Mouse (Mus musculus) urinary bladder, postnatal 14 days (tissue): ENCODE data around the gene Isca2.
A peak's percentile ranks its signal among the peaks of the same experiment; 100 is the strongest.

Source experiments
- DNase-seq: peaks from one replicate; pipeline ENCODE4 v3.0.0; 2021; ENCODE audit warnings: low spot score

Isca2 gene

DNA sequence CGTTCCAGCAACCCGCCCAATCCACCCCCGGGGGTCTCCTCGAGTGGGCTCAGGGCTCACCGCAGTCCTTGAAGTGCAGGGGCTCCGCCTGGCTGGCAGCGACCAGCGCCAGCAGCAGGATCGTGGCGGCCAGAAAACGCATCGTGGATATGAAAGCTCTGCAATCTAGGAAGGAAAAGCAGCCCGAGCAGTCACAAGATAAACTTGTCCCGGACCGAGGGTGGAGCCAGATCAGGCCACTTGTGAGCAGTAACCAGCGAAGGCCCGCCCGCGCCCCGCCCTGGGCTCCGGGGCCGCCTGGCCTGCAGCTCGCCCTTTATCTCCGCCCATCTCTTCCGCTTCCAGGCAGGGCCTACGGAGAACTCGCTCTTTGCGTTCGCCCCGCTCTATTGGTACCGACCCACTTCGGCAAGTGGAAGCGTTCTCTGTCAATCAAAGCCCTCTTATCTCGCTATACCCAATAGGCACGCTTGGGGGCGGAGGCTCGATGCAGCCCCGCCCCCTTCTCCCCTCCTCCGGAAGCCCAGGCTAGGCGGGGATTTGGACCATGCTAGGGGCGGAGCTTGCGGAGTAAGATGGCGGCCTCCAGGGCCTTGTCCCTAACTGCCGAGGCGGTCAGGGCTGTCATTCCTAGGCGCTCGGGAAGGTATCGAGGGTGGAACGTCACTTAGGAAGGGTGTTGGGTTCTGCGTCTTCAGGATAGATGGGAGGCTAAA, at the start of gene Isca2, which contains the start of gene Npc2:
Gene Isca2, plus strand, starts transcription at position 526 of the 716 bp plus-strand sequence.
Gene Npc2, minus strand, starts transcription at position 427 of the 716 bp plus-strand sequence.
- DNase-seq = peak; percentile 98

DNA sequence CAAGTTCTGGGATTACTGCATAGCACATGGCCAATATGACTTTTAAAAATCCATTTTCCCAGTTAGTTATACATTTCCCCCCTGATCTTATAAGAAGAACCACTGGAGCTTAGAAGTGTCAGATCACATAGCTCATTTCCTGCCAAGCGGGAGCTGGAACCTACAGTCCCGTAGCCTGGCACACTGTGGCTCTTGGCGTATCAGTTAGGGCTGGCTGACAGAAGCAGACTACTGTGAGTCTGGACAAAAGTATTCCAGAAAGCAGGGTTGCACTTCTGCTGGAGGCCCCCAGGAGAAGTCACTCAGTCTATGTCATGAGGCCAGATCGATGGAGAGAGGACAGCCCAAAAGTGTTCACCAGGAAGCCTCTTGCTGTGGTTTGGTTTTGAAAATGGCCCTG, 46.7 kb upstream of the Isca2 start:
- DNase-seq = no peak

DNA sequence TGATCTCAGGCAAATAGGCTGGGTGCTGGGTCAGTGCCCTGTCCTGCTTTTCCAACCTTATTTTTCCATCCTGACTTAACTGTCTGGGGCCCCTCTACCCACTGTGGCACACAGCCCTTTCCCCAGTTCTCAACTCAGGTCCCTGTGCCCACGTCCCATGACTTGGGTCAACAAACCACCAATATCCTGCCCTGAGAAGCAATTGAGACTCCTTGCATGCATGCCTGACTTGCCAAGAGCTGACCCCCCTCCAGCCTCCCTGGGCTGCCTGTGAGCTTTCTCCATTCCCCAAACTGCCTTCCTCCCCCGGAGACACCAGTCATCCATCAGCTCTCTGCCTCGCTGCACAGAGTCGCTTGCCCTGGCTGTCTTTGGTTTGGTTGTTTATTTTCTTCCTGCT, 46.1 kb upstream of the Isca2 start:
- no peak for DNase-seq

DNA sequence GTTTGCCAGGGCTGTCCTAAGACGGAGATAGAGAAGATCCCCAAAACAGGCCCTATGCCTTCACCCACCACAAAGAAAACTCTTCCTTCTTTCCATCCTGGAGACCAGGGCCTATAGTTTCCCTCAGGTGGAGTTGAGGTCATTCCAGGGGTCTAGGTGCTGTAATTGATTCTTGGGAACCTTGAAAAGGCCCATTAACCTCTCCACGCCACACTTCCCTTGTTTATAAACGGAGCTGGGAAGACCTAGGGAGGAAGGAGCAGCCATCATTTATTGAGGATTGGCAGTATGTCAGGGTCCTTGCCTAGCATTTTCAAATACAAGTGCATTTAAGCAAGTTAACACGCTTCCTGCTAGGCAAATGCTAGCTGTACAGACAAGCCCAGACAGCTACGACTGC, 45.6 kb upstream of the Isca2 start:
- no peak for DNase-seq

DNA sequence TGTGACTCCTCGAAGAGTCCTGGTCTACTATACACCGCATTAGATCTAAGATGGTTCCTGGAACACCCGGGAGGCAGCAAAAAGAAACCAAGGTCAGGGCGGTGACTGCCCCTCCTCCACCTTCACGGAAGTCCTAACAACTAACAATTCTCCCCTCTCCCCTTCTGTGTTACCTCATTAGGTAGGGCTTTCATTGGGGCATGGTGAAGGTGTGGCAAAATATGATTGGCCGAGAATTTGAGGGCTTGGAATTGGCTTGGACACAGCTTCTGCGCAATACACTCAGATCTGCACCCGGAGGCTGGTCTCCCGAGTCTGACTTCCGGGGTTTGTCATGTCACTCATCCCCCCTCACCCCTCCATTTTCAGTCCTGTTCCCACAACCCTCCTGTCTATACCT, 44.6 kb upstream of the Isca2 start:
- DNase-seq = no peak

DNA sequence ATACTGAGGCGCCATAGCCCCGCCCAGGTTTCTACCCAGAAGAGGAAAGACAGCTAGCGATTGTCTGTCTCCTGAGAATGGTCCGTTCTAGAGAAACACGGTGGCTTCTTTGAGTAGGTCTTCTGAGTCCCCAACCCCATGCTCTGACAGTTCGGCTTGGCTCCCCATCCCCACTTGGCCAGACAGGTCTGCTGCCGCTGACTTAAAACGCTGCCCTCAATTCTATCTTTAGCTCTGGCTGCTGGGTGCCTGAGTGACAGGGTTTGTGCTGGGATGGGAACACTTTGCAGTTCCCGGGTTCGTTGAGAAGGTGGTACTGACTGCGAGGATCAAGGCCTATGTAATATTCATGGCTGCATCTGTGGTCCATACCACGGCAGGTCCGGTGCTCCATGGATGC, 39.7 kb upstream of the Isca2 start:
- no peak for DNase-seq

DNA sequence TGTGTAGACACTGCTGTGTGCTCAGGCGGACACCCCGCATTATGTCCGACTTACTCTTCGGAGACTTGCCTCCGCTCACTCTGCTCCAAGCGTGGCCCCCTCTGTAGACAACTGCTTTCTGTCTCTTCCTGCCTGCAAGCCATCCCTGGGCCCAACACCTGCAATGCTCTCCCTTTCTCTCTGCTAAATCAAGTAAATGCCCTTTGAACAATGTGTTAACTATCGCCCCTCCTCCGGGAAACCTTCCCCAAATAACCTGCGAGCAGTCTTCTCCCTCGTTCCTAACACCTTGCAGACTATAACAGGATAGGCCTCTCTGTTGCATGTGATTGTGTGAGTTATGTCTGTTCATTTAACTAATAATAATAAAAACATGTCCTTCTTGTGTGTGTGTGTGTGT, 29.6 kb upstream of the Isca2 start:
- DNase-seq = no peak

DNA sequence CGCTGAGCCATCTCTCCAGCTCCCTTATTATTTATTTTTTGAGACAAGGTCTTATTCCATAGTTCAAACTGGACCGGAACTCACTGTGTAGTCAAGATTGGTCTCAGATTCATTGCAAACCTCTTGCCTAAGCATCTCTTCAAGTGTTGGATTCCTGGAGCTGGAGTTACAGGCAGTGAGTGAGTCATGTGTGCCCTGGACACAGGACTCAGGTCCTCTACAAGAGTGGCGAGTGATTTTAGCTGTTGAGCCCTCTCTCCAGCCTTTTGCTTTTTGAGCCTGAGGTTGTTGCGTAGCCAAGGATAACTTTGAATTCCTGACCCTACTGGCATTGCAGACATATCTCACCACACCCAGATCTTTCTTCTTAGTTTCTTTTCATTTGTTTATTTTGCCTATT, 27.4 kb upstream of the Isca2 start:
- DNase-seq = no peak

DNA sequence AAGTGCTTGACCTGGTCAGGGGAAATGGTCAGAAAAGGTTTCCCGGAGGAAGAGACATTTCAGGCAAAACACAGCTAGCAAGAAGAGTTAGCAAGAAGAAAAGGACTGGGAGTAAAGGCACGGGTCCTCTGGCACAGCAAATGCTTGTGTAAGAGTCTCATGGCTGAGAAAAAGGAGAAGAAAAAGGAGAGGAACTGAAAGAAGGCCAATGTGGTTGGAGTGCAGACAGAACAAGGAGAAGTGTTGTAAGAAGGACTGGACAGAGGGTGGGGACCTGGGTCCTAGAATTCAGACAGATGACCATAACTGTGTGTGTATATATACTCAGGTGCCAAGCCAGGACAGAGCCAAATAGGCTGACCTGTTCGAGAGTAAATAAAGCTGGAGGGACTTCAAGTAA, 24.9 kb upstream of the Isca2 start:
- no peak for DNase-seq

DNA sequence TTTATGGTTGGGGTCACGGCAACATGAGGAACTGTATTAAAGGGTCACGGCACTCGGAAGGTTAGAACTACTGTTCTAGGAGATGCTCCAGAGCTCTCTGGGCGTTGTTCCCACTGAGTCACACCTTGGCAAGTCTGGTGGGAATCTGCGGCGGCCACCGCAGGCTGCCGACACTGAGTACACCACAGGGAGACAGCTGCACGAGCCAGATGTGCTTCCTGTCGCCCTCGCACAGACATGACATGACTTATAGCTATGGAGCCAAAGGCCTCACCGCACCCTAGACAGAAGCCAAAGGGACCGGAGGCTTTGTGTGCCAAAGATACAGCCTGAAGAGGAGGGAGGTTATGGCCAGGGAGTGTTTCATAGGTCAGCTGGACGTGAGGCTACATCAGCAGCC, 22.4 kb upstream of the Isca2 start:
- DNase-seq = peak; percentile 64

DNA sequence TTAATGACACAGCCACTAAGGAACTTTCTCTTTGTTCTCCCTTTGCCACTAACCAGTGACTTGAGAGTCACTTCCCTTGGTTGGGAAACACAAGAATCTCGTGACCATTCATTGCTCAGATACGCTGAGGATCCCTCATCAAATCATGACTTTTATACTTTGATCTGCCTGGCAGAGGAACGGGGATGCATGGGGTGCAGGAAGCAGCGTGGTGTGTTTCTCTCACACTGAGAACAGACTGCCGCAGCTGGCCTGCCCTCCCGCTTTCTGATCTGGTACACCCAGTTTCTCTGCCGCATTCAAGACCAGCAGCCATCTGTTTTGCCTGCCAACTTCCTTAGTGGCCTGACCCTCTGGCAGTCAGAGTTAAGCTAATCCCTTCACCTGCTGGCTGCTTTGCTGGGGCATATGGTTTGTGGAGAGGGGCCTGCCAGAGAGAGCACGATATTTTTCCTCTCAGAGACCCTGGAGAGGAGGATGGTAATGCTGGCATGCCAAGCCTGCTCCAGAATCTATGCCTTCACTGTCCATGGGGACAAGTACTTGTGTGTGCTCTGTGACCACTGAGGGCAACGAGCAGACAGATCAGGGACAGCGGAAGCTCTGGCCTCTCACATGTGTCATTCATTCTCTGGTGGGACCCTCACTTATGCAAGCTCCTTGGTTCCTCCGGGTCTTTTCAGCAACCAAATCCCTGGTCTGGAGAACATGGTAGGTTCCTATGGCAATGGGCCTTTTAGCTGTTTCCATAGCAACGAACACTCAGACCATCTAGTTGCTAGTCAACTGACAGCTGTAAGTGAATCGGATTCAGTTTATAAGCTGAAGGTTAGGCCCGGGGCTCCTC, 20.7 kb upstream of the Isca2 start:
- DNase-seq = no peak

DNA sequence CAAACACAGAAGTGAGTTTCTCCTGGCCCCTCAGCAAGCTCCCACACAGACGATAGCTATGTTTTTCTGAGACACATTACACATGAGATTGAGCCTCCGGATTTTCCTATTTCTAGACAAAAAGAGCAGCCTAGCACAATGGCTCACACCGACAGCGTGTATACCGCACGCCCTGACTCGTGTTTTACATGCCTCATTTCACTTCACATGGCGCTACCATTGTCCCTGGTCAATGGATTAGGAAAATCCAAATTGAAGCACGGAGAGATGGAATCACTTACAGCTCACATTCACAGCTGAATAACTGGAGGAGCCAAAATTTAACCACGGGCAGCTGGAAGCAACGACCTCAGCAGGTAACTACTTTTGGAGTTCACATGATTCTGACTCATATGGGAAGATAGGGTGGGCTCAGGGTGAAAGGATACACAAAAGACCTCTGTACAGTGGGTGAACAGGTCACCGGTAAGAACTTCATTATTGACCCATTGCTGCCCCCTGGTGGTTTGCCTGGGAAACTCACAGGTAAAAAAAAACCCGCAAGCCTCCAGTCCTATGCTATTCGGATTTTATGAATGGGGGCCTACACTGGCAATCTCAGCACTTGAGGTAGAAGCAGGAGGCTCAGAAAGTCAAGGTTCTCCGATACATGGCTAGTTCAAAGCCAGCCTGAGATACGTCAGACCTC, 17.9 kb upstream of the Isca2 start:
- peak; percentile 66 for DNase-seq

DNA sequence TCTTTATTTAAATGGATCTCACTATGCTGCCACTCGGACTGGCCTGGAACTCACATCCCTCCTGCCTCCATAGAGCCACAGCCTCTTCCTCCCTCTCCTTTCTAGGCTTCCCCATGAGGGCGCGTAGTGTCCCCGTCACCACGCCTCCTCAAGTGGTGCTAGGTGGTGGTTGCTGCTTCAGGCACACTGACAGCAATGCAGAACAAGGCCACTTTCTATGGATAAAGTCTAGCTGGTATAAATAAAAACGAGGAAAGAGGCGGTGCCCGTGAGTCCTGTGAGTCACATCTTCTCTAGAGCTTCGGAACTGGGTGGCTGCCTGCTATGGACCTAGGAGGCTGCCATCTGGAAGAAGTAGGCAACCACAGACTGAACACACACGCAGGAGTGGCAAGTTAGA, 17.0 kb upstream of the Isca2 start:
- no peak for DNase-seq

DNA sequence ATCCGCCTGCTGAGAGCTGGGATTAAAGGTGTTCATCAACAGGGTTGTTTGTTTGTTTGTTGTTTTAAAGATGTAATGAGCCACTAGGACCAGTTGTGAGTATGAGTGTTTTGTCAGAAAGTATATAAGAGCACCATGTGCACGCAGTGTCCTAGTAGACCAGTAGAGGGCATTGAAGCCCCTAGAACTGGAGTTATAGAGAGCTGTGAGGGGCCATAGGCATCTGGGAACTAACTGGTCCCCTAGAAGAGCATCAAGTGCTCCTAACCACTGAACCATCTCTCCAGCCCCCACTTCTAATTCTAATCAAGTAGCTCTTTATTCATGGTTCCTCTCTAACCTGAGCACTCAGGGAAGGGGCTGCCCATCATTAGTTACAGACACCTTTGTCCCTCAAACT, 14.0 kb upstream of the Isca2 start:
- DNase-seq = no peak

DNA sequence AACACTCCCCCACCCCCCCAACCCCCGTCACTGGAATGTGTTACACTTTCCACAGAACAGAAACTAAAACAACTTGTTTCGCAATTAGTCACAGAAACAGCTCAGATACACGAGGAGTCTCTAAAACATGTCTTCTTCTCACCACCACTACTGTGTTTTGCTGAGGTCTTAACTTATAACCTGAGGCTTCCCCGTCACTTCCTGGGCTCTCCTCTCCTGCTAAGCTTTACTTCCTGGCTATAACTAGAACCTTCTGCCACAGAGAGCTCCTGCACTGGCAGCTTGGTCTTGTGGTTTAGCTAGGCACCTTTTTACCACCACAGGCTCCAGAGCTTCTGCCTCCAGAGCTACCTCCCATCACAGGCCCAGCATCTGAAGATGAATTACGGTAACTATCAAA, 10.5 kb upstream of the Isca2 start:
- no peak for DNase-seq

DNA sequence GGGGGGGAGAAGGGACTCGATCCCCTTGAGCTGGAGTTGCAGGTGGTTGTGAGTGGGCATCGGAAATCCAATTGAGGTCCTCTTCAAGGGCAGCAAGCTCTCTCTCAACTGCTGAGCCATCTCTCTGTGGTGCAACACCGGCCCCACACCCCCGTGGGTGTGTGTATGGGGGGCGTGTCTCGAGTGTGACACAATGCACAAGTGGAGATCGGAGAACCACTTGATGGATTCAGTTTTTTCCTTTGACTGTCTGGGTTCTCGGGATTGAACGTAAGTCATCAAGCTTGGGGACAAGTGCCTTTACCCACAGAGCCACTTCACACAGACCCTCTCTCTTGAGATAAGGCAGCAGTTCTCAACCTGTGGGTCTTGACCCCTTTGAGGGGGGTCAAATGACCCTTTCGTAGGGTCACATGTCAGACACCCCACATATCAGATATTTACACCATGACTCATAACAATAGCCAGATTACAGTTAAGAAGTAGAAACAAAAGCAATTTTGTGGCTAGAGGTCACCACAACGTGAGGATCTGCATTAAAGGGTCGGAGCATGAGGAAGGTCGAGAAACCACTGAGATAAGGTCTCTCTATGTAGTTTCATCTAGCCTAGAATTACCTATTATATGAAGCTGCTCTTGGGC, 9.4 kb upstream of the Isca2 start:
- DNase-seq = no peak

DNA sequence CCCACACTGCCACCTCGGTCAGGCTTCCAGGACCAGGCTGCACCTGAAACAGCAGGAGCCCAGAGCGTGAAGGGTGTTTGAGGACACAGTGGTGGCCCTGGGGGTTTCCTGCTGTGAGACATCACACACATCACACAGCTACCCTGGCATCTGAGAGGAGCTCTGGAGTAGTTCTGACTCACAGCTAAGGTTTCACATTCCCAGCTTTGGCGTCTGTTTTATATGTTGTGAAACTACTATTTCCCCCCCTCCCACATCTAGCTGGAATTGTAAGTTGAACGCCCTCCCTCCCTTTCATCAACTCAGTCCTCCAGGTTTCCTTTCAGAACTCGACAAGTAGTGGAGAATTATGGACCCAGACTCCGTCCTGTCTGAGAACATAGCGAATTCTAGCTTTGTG, 8.3 kb upstream of the Isca2 start:
- no peak for DNase-seq

DNA sequence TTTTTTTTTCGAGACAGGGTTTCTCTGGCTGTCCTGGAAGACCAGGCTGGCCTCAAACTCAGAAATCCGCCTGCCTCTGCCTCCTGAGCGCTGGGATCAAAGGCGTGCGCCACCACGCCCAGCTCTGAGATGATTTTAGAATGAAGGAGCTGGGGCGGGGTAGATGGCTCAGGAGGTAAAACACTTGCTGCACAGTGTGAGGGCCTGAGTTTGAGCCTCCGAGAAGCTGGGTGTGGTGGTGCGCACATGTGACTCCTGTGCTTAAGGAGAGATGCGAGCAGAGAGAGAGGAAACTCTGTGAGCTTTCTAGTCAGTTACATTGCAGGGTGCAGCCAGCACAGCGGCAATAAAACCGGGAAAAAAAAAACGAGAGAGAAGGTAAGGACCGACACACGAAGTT, 7.5 kb upstream of the Isca2 start:
- no peak for DNase-seq

DNA sequence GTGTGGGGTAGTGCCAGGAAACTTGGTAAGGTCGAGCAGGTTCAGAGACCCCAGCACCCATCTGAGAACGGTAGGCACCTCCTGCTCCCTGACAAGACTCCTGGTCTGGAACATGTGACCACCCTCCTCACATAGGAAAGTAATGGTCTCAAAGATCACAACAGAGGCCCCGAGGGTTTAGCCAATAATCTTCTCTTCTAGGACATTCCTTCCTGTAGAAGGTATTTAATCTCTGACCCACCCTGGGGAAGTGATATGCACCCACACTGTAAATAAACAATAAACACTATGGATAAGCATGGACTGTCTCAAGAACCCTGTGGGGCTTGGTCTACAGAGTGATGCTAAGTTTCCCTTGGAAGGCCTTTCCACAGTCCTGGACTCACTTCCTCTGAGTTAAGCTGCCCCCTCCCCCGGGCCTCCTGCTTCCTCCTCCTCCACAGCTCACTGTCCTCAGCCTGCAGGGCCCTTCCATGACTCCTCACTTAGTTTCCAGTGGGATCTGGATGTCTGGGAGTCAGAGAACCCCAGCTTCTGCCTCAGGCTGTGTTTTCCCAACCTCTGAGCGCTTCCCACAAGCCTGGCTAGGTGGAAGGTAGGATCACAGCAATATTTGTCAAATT, 6.8 kb upstream of the Isca2 start:
- DNase-seq = no peak

DNA sequence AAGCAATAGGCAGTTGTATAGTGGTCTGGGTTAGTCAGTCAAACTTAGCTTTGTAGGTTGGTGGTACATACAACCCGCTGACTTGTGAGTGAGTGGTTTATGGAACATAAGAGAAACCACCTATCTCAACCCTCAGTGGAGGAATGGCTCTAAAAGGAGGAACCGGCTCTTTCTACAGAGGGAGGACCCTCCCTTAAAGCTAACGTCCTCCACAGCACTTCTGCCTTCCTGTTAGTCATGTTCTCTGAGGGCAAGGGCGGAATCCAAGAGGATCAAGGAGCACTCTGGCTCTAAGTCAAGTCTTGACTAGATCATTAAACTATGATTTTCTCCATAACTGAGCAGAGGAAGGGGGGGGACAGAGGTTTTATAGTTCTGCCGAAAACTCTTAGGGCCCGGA, 5.5 kb upstream of the Isca2 start:
- DNase-seq = no peak

DNA sequence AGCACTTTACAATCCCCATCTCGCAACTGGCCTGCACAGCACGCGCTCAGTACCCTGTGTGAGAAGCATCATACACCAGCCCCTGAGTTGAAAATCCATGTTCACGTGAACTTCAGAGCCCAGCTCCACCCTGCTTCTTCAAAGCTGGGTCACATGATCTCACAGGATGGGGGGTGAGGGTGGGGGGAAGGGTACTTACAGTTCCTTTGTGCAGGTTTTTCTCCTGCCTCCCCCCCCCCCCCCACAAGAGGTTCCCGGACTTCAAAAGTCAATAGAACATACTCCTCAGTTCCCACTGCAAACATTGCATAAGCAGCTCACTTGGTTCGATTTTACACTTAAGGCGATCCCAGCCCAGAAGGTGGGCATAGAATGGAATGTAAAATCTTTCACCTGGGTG, 3.4 kb upstream of the Isca2 start:
- no peak for DNase-seq

DNA sequence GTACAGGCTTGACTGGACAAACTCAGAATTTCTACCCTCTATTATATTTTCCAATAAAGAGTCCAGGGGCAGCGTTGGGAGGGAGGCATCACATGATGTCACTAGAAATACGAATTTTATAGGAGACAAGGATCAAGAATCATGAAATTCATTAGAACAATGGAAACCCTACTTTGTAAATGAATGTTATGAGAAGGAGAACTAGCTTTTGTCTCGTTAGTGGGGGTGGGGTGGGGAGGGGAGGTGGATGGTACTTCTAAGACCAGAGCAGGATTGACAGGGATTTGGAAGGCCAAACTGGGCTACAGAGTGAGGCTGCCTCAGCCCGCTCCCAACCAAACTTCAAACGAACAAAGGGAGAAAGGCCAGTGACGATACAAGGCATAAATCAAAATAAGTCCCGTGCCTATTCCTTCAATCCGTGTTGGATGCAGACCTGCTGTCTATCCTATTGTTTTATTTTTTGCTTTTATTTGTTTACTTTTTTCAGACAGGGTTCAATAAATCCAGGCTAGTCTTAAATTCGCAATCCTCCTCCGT, 1.0 kb upstream of the Isca2 start:
- no peak for DNase-seq
